Mouse (Mus musculus) layer of hippocampus, adult 6 months (tissue): ENCODE data around the gene Rchy1. TPM values are rescaled to one million over a fixed set of nuclear protein-coding genes. Genes with fewer than 3 reads are reported as not detected.

Experiments
- long read RNA-seq, 2 experiments: library from polyadenylated mRNA; unstranded; transcript quantifications; one replicate each; pipeline ENCODE4 v2.0.0; 2019 to 2020
- polyA plus RNA-seq: library from polyadenylated mRNA; unstranded; fragments of <200 nt; fragmentation: Nextera tagmentation; gene quantifications from 2 replicates; pipeline ENCODE4 v1.2.3, GENCODE M21; 2021

The Rchy1 gene
- polyA plus RNA-seq: 43.9 and 49.3 TPM in 2 replicates
- long read RNA-seq, experiment 1, transcript Rchy1-201 (9 exons, 1,967 nt): major isoform, 50 of 79 reads
- long read RNA-seq, experiment 1, partial matches to known transcripts: 15 of 79 reads
- long read RNA-seq, experiment 1, other reads (novel, unspliced or antisense): 12 of 79 reads
- long read RNA-seq, experiment 2, transcript Rchy1-201 (9 exons, 1,967 nt): major isoform, 177 of 202 reads
- long read RNA-seq, experiment 2, transcript Rchy1-205 (1 exons, 1,046 nt): minor isoform, 11 of 202 reads
- long read RNA-seq, experiment 2, partial matches to known transcripts: 2 of 202 reads
- long read RNA-seq, experiment 2, other reads (novel, unspliced or antisense): 12 of 202 reads

DNA sequence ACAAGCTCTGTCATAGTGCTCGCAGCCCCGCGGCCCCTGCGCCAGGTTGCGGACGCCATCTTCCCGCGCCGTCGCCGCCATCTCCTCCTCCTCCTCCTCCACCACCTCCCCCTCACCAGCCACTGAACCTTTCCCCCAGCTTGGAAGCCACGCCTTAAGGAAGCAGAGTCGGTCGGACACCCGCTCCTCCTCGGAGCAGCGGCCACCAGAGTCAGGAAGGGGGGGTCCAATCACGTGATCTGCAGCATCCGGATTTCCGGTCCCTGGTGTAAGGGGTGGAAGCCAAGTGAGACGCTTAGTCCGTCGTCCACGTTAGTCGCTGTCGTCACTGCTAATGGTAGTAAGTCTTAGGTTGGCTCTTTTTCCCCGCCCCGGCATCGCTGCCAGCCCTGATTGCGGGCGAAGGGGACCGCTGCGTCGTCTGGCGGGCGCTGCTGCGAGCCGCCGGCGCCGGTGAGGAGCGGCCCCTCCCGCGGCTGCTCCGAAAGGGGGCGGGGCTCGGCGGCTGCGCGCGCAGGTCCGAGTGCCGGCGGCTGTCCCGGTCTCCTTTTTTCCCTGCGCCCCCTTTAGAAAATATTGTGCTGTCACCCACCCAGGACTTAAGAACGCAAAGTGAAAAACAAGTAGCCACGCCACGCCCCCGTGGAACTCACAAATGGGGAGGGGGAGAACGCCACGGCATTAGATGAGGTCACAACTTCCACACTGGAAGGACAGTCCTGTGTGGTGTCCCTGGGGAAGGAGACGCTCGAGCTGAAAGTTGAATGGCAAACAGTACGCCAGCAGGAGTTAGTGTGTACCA, at the start of gene Rchy1:
Gene Rchy1 (minus strand): TSS at position 430 of the 802 bp plus-strand sequence.

DNA sequence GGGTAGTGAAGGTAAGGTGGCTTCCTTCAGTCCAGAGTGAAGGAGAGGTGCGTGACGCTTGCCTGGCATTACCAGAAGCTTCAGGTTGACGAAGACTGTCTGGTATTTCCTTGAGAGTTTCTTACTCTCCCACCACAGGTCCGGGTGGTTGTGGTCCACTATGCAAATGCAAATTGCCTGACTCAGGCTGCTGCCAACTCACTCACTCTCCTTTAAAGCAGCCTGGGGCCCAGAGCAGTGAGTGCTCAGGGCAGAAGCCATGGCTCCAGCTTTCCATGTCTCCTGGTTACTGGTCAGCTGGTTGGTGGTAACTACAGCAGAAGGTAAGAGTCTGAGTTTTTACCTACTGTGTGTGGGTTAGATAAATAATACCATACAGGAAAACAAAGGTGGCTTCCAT, 24.4 kb upstream of the Rchy1 start, which contains the start of gene Odaph:
Gene Odaph (plus strand): TSS at position 240 of the 400 bp plus-strand sequence.

Other genes starting within 250 kb of the Rchy1 start
- not detected in 2 replicates for gene Odaph, start 24.4 kb upstream of the Rchy1 start, polyA plus RNA-seq
- 15.3 and 16.8 TPM in 2 replicates for gene Cdkl2, start 80.8 kb upstream of the Rchy1 start, polyA plus RNA-seq
- 282 and 297 TPM in 2 replicates for gene G3bp2, start 120.7 kb upstream of the Rchy1 start, polyA plus RNA-seq
- gene Uso1, start 174.9 kb upstream of the Rchy1 start, polyA plus RNA-seq: 13.7 and 14.1 TPM in 2 replicates